ENCODE assay signal across 19 mouse cellular contexts in genomic region chr1:182878719-182879118, GRCm38 (mm10).
DNase-seq lines count a peak whose midpoint lies in the region; ATAC-seq and TF ChIP-seq lines count a peak whose summit lies in the region.
"Had no signal": no experiment of that assay in that cellular context is flagged by ENCODE, and none has a peak within 500 bp of the region (broad histone marks: within the 10 kb centered on the region; RNA-seq: fewer than 3 reads in every experiment).

No protein-coding gene starts in this region.

- H3K4me3 ChIP-seq in heart, adult 2 months: no peak overlapping the region
- no peak overlapping the region for H3K4me3 ChIP-seq in liver, postnatal 0 days (ENCODE audit: low read depth, low read length)
- H3K4me3 ChIP-seq: embryonic facial prominence, embryonic 12.5 days; forebrain, embryonic 12.5 days; heart, embryonic 13.5 days; hindbrain, embryonic 10.5 days; intestine, embryonic 15.5 days had no signal

- H3K4me2 ChIP-seq in liver, postnatal 0 days (ENCODE audit: low read depth, low read length): no peak overlapping the region
- H3K4me2 ChIP-seq: embryonic facial prominence, embryonic 12.5 days; forebrain, embryonic 12.5 days; heart, embryonic 13.5 days; hindbrain, embryonic 14.5 days; intestine, embryonic 15.5 days had no signal

- no peak overlapping the region for H3K9ac ChIP-seq in heart, adult 2 months (ENCODE audit: low read depth, low read length)
- no peak overlapping the region for H3K9ac ChIP-seq in liver, postnatal 0 days (replicated peaks)
- H3K9ac ChIP-seq: embryonic facial prominence, embryonic 12.5 days; forebrain, embryonic 12.5 days; heart, embryonic 13.5 days; hindbrain, embryonic 14.5 days; intestine, embryonic 15.5 days had no signal

- peaks cover 5% of the 10 kb centered on the region; the same call in 1 of the 2 replicates for H3K9me3 ChIP-seq in liver, postnatal 0 days (ENCODE audit: low read length)
- H3K9me3 ChIP-seq: heart, embryonic 13.5 days; intestine, embryonic 15.5 days had no signal

- intact Hi-C loops in heart, adult 2 months (cut with DNase I): no loop called here

- H3K27ac ChIP-seq in heart, adult 2 months: no peak overlapping the region
- H3K27ac ChIP-seq in liver, postnatal 0 days (ENCODE audit: low read depth): no peak overlapping the region
- H3K27ac ChIP-seq: embryonic facial prominence, embryonic 12.5 days; forebrain, embryonic 12.5 days; heart, embryonic 13.5 days; hindbrain, embryonic 10.5 days; hindbrain, embryonic 14.5 days; intestine, embryonic 15.5 days had no signal

- 52% methylated on average over 4 of the region's 4 CpGs for WGBS in heart, adult 2 months
- WGBS in liver, postnatal 0 days (ENCODE audit: insufficient replicate concordance): 75% methylated on average over 4 of the region's 4 CpGs

- no peak for ATAC-seq in liver, postnatal 0 days
- ATAC-seq: forebrain, embryonic 16.5 days; intestine, embryonic 15.5 days had no signal

- no peak for TF ChIP-seq EP300 in heart, adult 2 months (IDR thresholded peaks at IDR 0.05; ENCODE audit: insufficient read depth, low read depth, low read length)
- TF ChIP-seq EP300 in liver, postnatal 0 days (IDR thresholded peaks at IDR 0.05; ENCODE audit: low read depth): no peak

- TF ChIP-seq POLR2A in heart, adult 2 months (IDR thresholded peaks at IDR 0.05; ENCODE audit: insufficient read depth, low read depth, low read length): no peak

- TF ChIP-seq CTCF in heart, adult 2 months (IDR thresholded peaks at IDR 0.05): no peak
- no peak for TF ChIP-seq CTCF in liver, postnatal 0 days (IDR thresholded peaks at IDR 0.05; ENCODE audit: low read depth)

- no peaks in the 10 kb centered on the region for H3K36me3 ChIP-seq in heart, adult 2 months (ENCODE audit: control insufficient read depth, insufficient read depth, low read length)
- no peaks in the 10 kb centered on the region for H3K36me3 ChIP-seq in liver, postnatal 0 days (replicated peaks; ENCODE audit: insufficient read depth, low read length)
- H3K36me3 ChIP-seq: embryonic facial prominence, embryonic 12.5 days; forebrain, embryonic 12.5 days; heart, embryonic 13.5 days; hindbrain, embryonic 10.5 days; intestine, embryonic 15.5 days had no signal

- no peaks in the 10 kb centered on the region for H3K4me1 ChIP-seq in heart, adult 2 months (ENCODE audit: control insufficient read depth, insufficient read depth, low read length)
- H3K4me1 ChIP-seq in liver, postnatal 0 days (ENCODE audit: insufficient read depth): no peaks in the 10 kb centered on the region
- H3K4me1 ChIP-seq: embryonic facial prominence, embryonic 12.5 days; forebrain, embryonic 12.5 days; intestine, embryonic 15.5 days had no signal

- peak; percentile 31 to 40 for DNase-seq in adrenal gland, adult (ENCODE audit: inconsistent age in 2 of 2, low spot score in 1 of 2)
- no peak for DNase-seq in adrenal gland, adult 18-20 months (ENCODE audit: low spot score in 2 of 2)
- DNase-seq in heart, adult 9 months (ENCODE audit: low spot score in 2 of 2): peak; percentile 7 to 9
- no peak for DNase-seq in heart, adult 2 months
- DNase-seq in NIH3T3 (ENCODE audit: low read depth): peak; percentile 50
- DNase-seq in liver, postnatal 0 days: no peak
- DNase-seq in embryo, embryonic 11 days: no peak
- DNase-seq: adrenal gland, postnatal 10 days; cerebellum, adult 11 months; cerebellum, adult 8-10 months; gastrocnemius, postnatal 10 days; kidney, adult 18-20 months had no signal

- H3K79me2 ChIP-seq in heart, adult 2 months (replicated peaks; ENCODE audit: control insufficient read depth, insufficient read depth, low read length): no peaks in the 10 kb centered on the region

- H3K27me3 ChIP-seq in heart, adult 2 months (ENCODE audit: control insufficient read depth, insufficient read depth, low read length): no peaks in the 10 kb centered on the region
- H3K27me3 ChIP-seq in liver, postnatal 0 days (ENCODE audit: insufficient read depth, low read length): no peaks in the 10 kb centered on the region
- H3K27me3 ChIP-seq: embryonic facial prominence, embryonic 12.5 days; forebrain, embryonic 12.5 days; heart, embryonic 13.5 days; intestine, embryonic 15.5 days had no signal

Comparison
In these comparisons a context has a peak if more than half of its experiments do, and no peak if none do; other contexts are left out.
1. DNase-seq: peak in adrenal gland, adult (2 of 2), heart, adult 9 months (2 of 2) and NIH3T3 (single experiment); none in adrenal gland, adult 18-20 months (0 of 2), heart, adult 2 months (0 of 2), liver, postnatal 0 days (single experiment) and embryo, embryonic 11 days (single experiment).